Mouse (Mus musculus) megakaryocyte, adult 5-6 weeks (primary cell): Measurements from ENCODE around the gene Mbtps1. TPM values are rescaled to one million over a fixed set of nuclear protein-coding genes. Genes with fewer than 3 reads are reported as not detected.

Experiments used
- ATAC-seq: 2 replicates; pipeline ENCODE4 v1.8.0; 2016; ENCODE audit warnings: mild to moderate bottlenecking, inconsistent platforms; ENCODE audit not compliant: poor library complexity, severe bottlenecking
- total RNA-seq, 2 experiments: library from RNA; stranded (forward) in 1 of 2; stranded (reverse) in 1 of 2; fragments of 153-499, 151-499 nt in 1 of 2; fragments of 221-1000, 200-1000 nt in 1 of 2; gene quantifications; 2 replicates each; pipeline versions ENCODE4 v1.2.3 to v1.2.4; 2015 to 2017

The Mbtps1 gene
- total RNA-seq, 2 experiments from 2014 or later, result 27.4 to 33.7 TPM

GRCm38 (mm10) chr8:119505488-119505887 is 53.0 kb downstream of the Mbtps1 start:
- no peak for ATAC-seq

GRCm38 (mm10) chr8:119503191-119503767 is 55.3 kb downstream of the Mbtps1 start:
- no peak for ATAC-seq

- ATAC-seq, result no peak
Measured at GRCm38 (mm10) chr8:119502111-119502510, 56.4 kb downstream of the Mbtps1 start.

GRCm38 (mm10) chr8:119501598-119501997 is 56.9 kb downstream of the Mbtps1 start, which contains the start of gene Slc38a8:
Slc38a8 (minus strand) TSS chr8:119501698.
- no peak for ATAC-seq

DNA sequence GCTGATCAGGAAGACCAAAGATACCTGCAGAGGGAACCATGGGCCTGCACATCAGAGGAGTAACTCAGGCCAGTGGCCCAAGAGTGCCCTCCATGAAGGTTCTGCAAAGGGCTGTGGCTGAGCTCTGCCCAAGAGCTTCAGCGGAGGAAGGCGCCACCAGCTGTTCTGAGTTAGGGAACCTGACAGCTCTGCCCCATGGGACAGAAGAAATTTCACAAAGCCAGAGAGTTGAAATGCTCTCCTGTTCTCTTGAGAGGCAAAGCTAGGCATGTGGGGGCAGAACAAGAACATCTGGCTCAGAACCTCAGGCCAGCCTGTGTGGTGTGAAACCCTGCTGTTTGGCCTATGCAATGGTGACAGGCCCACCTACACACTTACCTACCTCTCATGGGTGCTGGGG is 58.7 kb downstream of the Mbtps1 start:
- ATAC-seq, result no peak

DNA sequence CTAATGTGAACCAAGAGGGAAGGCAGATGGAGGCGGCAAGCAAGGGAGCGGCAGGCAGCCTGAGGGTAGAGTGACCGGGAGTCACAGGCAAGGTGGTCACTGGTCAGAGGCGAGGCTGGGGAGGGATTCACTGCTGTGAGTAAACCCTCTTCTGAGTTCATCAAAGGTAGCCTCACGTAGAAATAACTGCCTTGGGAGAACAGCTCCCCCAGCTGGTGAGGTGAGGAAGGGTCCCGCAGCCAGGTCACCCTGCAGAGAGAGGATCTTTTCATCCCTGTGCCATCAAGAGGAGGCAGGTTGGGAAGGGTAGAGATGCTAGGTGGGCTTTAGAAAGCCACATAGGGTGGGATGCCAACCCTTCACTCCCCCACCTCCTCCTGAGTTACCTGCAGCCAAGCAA is 61.7 kb downstream of the Mbtps1 start:
- ATAC-seq, result peak; percentile 79

GRCm38 (mm10) chr8:119487093-119487492 is 71.4 kb downstream of the Mbtps1 start:
- no peak for ATAC-seq

DNA sequence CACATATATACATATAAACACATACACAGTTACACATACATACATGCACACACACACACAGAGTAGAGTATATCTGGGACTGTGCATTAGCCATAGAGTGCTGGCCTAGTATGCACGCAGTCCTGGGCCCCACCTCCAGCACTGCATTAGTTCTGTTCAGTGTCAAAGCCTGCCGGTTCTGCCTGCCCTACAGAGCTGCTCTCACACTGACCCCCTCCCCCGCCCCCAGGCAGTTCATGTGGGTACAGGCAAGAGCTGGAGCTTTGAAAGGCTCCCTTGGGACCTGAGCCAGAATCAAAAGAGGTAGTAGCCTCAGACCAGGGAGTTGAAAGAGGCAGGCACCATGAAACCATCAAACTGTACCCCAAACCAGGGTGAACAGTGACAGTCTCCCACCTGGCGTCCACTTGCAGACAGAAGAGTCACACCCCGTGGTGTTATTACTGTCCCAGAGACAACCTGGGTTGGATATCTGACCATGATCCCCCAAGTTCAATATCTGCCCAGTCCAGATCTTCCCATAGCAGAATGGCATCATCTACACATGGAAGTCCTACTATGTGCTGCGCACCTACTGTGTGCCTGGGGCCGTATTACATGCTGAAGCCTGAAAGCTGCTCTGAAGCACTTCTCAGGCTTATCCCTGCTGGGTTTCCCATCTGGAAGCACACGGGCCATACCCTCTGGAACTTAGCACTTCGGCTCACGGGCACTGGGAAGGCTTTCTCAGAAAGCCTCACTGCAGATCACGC is 74.2 kb downstream of the Mbtps1 start:
- no peak for ATAC-seq

DNA sequence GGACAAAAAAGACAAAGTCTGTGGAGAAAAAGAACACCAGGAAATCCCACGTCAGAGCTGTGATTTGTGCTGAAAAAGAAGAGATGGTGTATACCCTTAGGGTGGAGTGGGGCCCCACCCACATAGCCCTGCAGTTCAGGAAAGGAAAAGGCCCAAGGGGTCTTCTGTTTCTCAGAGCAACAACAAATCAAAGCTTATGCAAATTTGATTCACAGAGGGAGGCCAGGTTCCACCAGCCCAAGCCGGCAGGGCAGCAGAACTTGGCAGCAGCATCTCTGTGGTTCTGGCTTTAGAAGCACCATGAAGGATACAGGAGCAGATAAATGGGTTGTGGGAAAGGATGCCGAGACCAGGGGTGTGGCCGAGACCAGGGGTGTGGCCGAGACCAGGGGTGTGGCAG is 79.9 kb downstream of the Mbtps1 start:
- ATAC-seq, result no peak

DNA sequence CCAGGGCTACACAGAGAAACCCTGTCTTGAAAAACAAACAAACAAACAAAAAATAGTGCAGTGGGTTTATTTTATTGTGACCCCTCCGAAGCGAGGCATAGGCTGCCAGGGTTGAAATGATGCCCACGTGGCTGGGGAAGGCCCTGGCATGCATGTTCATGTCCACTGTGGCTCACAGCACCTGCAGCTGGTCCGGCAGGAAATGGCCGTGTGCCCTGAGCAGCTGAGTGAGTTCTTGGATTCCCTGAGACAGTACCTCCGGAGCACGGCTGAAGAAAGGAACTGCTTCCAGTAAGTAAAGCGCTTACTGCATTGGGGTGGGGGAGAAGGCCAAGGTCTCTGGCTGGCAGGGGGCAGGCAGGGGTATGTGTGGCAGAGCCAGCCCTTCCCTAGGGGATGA is 90.4 kb downstream of the Mbtps1 start:
- no peak for ATAC-seq

DNA sequence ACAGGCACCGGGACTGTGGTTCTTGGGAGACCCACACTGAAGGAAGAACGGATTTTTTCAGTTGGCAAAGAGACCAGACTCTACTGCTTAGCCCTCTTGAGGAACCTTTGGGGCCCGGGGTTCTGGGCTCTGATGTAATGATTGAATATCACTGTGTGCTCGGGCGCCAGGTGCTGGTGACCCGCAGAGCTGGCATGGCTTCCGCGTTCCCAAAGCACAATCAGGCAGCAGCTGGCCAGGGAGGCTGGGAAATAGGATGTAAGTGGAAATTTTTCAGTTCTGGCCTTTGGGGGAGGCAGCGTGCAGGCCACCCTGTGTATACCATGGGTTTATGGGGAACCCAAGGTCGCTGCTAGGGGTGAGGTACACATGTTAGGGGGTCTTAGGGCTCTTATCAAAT is 91.7 kb downstream of the Mbtps1 start:
- ATAC-seq, result no peak

GRCm38 (mm10) chr8:119466105-119466504 is 92.4 kb downstream of the Mbtps1 start:
- no peak for ATAC-seq

- ATAC-seq, result no peak
Measured at GRCm38 (mm10) chr8:119463709-119464108, 94.8 kb downstream of the Mbtps1 start.

DNA sequence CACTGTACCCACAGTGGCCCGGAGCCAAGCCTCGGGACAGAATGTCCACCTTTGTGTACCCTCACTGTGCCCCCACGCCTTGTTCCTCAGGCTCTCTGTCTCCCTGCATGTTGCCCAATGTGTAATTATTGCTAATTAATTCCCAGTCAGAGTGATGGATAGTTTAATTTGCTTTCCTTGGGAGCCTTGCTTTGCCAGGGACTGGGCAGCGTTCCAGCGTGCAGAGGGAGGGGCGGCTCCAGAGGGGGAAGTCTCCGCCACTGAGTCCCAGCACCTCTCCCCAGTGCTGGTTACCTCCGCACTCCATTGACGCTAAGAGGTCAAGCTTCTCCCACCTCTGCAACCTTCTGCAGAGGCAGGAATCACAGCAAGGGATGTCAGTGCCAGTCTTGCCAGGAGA is 97.2 kb downstream of the Mbtps1 start:
- ATAC-seq, result no peak

- ATAC-seq, result no peak
Measured at GRCm38 (mm10) chr8:119459724-119460123, 98.8 kb downstream of the Mbtps1 start.

Other genes with a start within 250 kb of the Mbtps1 start
- gene Hsbp1, start 214.2 kb downstream of the Mbtps1 start, total RNA-seq (2015), result 124 TPM in 2 replicates
- 72.7 and 79.8 TPM in 2 replicates for gene Hsbp1, start 214.2 kb downstream of the Mbtps1 start, total RNA-seq (2017)
- gene Mlycd, start 163.9 kb downstream of the Mbtps1 start, total RNA-seq (2015), result 5.4 and 6.5 TPM in 2 replicates
- 5.7 and 7.5 TPM in 2 replicates for gene Mlycd, start 163.9 kb downstream of the Mbtps1 start, total RNA-seq (2017)
- 6.1 and 6.4 TPM in 2 replicates for gene Osgin1, start 124.6 kb downstream of the Mbtps1 start, total RNA-seq (2015)
- gene Osgin1, start 124.6 kb downstream of the Mbtps1 start, total RNA-seq (2017), result 2.5 and 5.7 TPM in 2 replicates
- gene Necab2, start 112.0 kb downstream of the Mbtps1 start, total RNA-seq (2015), result not detected in 2 replicates
- gene Necab2, start 112.0 kb downstream of the Mbtps1 start, total RNA-seq (2017), result not detected in 2 replicates
- gene Slc38a8, start 57.0 kb downstream of the Mbtps1 start, total RNA-seq (2015), result not detected in 2 replicates
- gene Slc38a8, start 57.0 kb downstream of the Mbtps1 start, total RNA-seq (2017), result not detected in 2 replicates
- 9.1 and 11.5 TPM in 2 replicates for gene Hsdl1, start 16.4 kb upstream of the Mbtps1 start, total RNA-seq (2015)
- 32.3 and 40.9 TPM in 2 replicates for gene Hsdl1, start 16.4 kb upstream of the Mbtps1 start, total RNA-seq (2017)
- gene Dnaaf1, start 16.5 kb upstream of the Mbtps1 start, total RNA-seq (2015), result not detected in 2 replicates
- 0.33 TPM in 1 of 2 replicates, not detected in the other for gene Dnaaf1, start 16.5 kb upstream of the Mbtps1 start, total RNA-seq (2017)
- gene Taf1c, start 46.5 kb upstream of the Mbtps1 start, total RNA-seq (2015), result 2.5 and 3.1 TPM in 2 replicates
- 5.5 and 5.8 TPM in 2 replicates for gene Taf1c, start 46.5 kb upstream of the Mbtps1 start, total RNA-seq (2017)
- gene Adad2, start 54.0 kb upstream of the Mbtps1 start, total RNA-seq (2015), result not detected in 2 replicates
- gene Adad2, start 54.0 kb upstream of the Mbtps1 start, total RNA-seq (2017), result not detected in 2 replicates
- not detected in 2 replicates for gene Kcng4, start 76.9 kb upstream of the Mbtps1 start, total RNA-seq (2015)
- gene Kcng4, start 76.9 kb upstream of the Mbtps1 start, total RNA-seq (2017), result not detected in 2 replicates
- gene Wfdc1, start 107.6 kb upstream of the Mbtps1 start, total RNA-seq (2015), result not detected in 2 replicates
- not detected in 2 replicates for gene Wfdc1, start 107.6 kb upstream of the Mbtps1 start, total RNA-seq (2017)
- not detected in 2 replicates for gene Atp2c2, start 141.3 kb upstream of the Mbtps1 start, total RNA-seq (2015)
- gene Atp2c2, start 141.3 kb upstream of the Mbtps1 start, total RNA-seq (2017), result not detected in 2 replicates
- 2.2 and 2.6 TPM in 2 replicates for gene Tldc1, start 219.7 kb upstream of the Mbtps1 start, total RNA-seq (2015)
- 2.9 and 4.3 TPM in 2 replicates for gene Tldc1, start 219.7 kb upstream of the Mbtps1 start, total RNA-seq (2017)